Mouse (Mus musculus): Measurements from ENCODE around the gene Macrod1. TPM values are rescaled to one million over a fixed set of nuclear protein-coding genes. Genes with fewer than 3 reads are reported as not detected.
A peak's percentile ranks its signal among the peaks of the same experiment; 100 is the strongest.
"Not testable (repeated sequence)": the region's sequence is repeated elsewhere in the genome, so short reads cannot be mapped to it uniquely, and the experiment has no call there.

Gene Macrod1
- total RNA-seq (2015) (12.7 and 17.6 TPM in 2 replicates), total RNA-seq (2017) (0.68 and 3.7 TPM in 2 replicates)

GRCm38 (mm10) chr19:7056248-7057087 lies at the start of gene Macrod1:
Gene Macrod1 (plus strand): TSS chr19:7056810.
- ATAC-seq (replicated peaks; ENCODE audit: poor library complexity), result peak; percentile 84

- ATAC-seq (replicated peaks; ENCODE audit: poor library complexity), result no peak
These were observed 49.6 kb upstream of the Macrod1 start for GRCm38 (mm10) chr19:7006892-7007593.

GRCm38 (mm10) chr19:7012426-7012825 lies 44.2 kb upstream of the Macrod1 start:
- no peak for ATAC-seq (replicated peaks; ENCODE audit: poor library complexity)

- ATAC-seq (replicated peaks; ENCODE audit: poor library complexity), result no peak
These were observed 42.6 kb upstream of the Macrod1 start for GRCm38 (mm10) chr19:7013984-7014383.

- no peak for ATAC-seq (replicated peaks; ENCODE audit: poor library complexity)
These were observed 42.0 kb upstream of the Macrod1 start for GRCm38 (mm10) chr19:7014481-7015135.

- ATAC-seq (replicated peaks; ENCODE audit: poor library complexity), result peak; percentile 68
These were observed 38.8 kb upstream of the Macrod1 start for GRCm38 (mm10) chr19:7017541-7018457.

GRCm38 (mm10) chr19:7018546-7018945 lies 38.1 kb upstream of the Macrod1 start:
- peak; percentile 7; the same call in 1 of the 2 replicates for ATAC-seq (replicated peaks; ENCODE audit: poor library complexity)

GRCm38 (mm10) chr19:7019191-7019590 lies 37.4 kb upstream of the Macrod1 start, which contains the start of gene Fermt3:
Gene Fermt3 (minus strand): TSS chr19:7019469.
- ATAC-seq (replicated peaks; ENCODE audit: poor library complexity), result peak; percentile 69

- peak; percentile 51 for ATAC-seq (replicated peaks; ENCODE audit: poor library complexity)
These were observed 36.4 kb upstream of the Macrod1 start for GRCm38 (mm10) chr19:7020224-7020641.

GRCm38 (mm10) chr19:7029531-7029930 lies 27.1 kb upstream of the Macrod1 start:
- ATAC-seq (replicated peaks; ENCODE audit: poor library complexity), result no peak

- no peak for ATAC-seq (replicated peaks; ENCODE audit: poor library complexity)
These were observed 22.6 kb upstream of the Macrod1 start for GRCm38 (mm10) chr19:7034006-7034405.

- peak; percentile 12; the same call in 1 of the 2 replicates for ATAC-seq (replicated peaks; ENCODE audit: poor library complexity)
These were observed 17.4 kb upstream of the Macrod1 start for GRCm38 (mm10) chr19:7039088-7039720.

GRCm38 (mm10) chr19:7039841-7040636 lies 16.6 kb upstream of the Macrod1 start, which contains the start of gene Stip1:
Gene Stip1 (minus strand): TSS chr19:7039967.
- ATAC-seq (replicated peaks; ENCODE audit: poor library complexity), result peak; percentile 95

GRCm38 (mm10) chr19:7040637-7041130 lies 15.9 kb upstream of the Macrod1 start:
- 0 out of 2 replicates have a peak, but pooled peaks have one; percentile 2 for ATAC-seq (replicated peaks; ENCODE audit: poor library complexity)

- ATAC-seq (replicated peaks; ENCODE audit: poor library complexity), result no peak
These were observed 15.4 kb upstream of the Macrod1 start for GRCm38 (mm10) chr19:7041171-7041570.

- no peak for ATAC-seq (replicated peaks; ENCODE audit: poor library complexity)
These were observed 12.3 kb upstream of the Macrod1 start for GRCm38 (mm10) chr19:7044279-7044678.

- ATAC-seq (replicated peaks; ENCODE audit: poor library complexity), result no peak
These were observed 11.9 kb upstream of the Macrod1 start for GRCm38 (mm10) chr19:7044706-7045105.

GRCm38 (mm10) chr19:7053382-7053781 lies 3.2 kb upstream of the Macrod1 start:
- ATAC-seq (replicated peaks; ENCODE audit: poor library complexity), result not testable (repeated sequence)

GRCm38 (mm10) chr19:7054772-7055171 lies 1.8 kb upstream of the Macrod1 start:
- ATAC-seq (replicated peaks; ENCODE audit: poor library complexity), result no peak

Measured in megakaryocyte progenitor cell, adult 5-6 weeks (primary cell).